Mouse (Mus musculus): ENCODE results near the gene Mybph. TPM values are rescaled to one million over a fixed set of nuclear protein-coding genes. Genes with fewer than 3 reads are reported as not detected.

The Mybph gene
- polyA plus RNA-seq, 2 experiments = 0.03 TPM; not detected in 1

- WGBS (ENCODE audit: insufficient replicate concordance) = 42% methylated on average over 3 of the region's 3 CpGs
- TF ChIP-seq CTCF (IDR thresholded peaks at IDR 0.05; ENCODE audit: low read depth) (no peak), EP300 (IDR thresholded peaks at IDR 0.05; ENCODE audit: low read depth) (no peak)
- ATAC-seq (ENCODE audit: insufficient read depth) (no peak), DNase-seq (ENCODE audit: low read depth in 3 of 3, low spot score in 3 of 3) (no peak)
- H3K4me2 ChIP-seq (ENCODE audit: low read depth) = no peak overlapping the region
- H3K4me1 ChIP-seq (replicated peaks; ENCODE audit: control insufficient read depth in 2 of 2, insufficient read depth in 2 of 2, low read length in 1 of 2) = peaks cover 0 to 13% of the 10 kb centered on the region in 2 experiments; a peak in 2 of 4 replicates
- H3K27ac ChIP-seq = no peak overlapping the region
- no peaks in the 10 kb centered on the region for H3K27me3 ChIP-seq (ENCODE audit: control insufficient read depth, insufficient read depth, low read length)
- no peaks in the 10 kb centered on the region for H3K36me3 ChIP-seq (replicated peaks; ENCODE audit: control insufficient read depth, insufficient read depth, low read depth)
- H3K4me3 ChIP-seq (ENCODE audit: insufficient read depth in 1 of 2, low read depth in 2 of 2, low read length in 2 of 2) = no peak overlapping the region
- no peak overlapping the region for H3K9ac ChIP-seq (replicated peaks)
- no peaks in the 10 kb centered on the region for H3K9me3 ChIP-seq (ENCODE audit: control insufficient read depth, low read length)
Observed at GRCm38 (mm10) chr1:134168567-134168966, 24.7 kb upstream of the Mybph start.

GRCm38 (mm10) chr1:134168985-134169697, 24.1 kb upstream of the Mybph start:
- no peak for TF ChIP-seq CTCF (IDR thresholded peaks at IDR 0.05; ENCODE audit: low read depth)
- no peak for TF ChIP-seq EP300 (IDR thresholded peaks at IDR 0.05; ENCODE audit: low read depth)
- peaks cover 0 to 13% of the 10 kb centered on the region in 2 experiments; a peak in 2 of 4 replicates for H3K4me1 ChIP-seq (replicated peaks; ENCODE audit: control insufficient read depth in 2 of 2, insufficient read depth in 2 of 2, low read length in 1 of 2)
- ATAC-seq (ENCODE audit: insufficient read depth) (no peak), DNase-seq (ENCODE audit: low read depth in 3 of 3, low spot score in 3 of 3) (no peak)
- H3K4me2 ChIP-seq (ENCODE audit: low read depth) = no peak overlapping the region
- H3K4me3 ChIP-seq (ENCODE audit: insufficient read depth in 1 of 2, low read depth in 2 of 2, low read length in 2 of 2) = no peak overlapping the region
- no peaks in the 10 kb centered on the region for H3K9me3 ChIP-seq (ENCODE audit: control insufficient read depth, low read length)
- 71% methylated on average over 8 of the region's 8 CpGs for WGBS (ENCODE audit: insufficient replicate concordance)
- H3K36me3 ChIP-seq (replicated peaks; ENCODE audit: control insufficient read depth, insufficient read depth, low read depth) = no peaks in the 10 kb centered on the region
- H3K27ac ChIP-seq = no peak overlapping the region
- no peak overlapping the region for H3K9ac ChIP-seq (replicated peaks)
- H3K27me3 ChIP-seq (ENCODE audit: control insufficient read depth, insufficient read depth, low read length) = no peaks in the 10 kb centered on the region

GRCm38 (mm10) chr1:134173081-134173480, 20.2 kb upstream of the Mybph start:
- WGBS (ENCODE audit: insufficient replicate concordance) = 63% methylated on average over 7 of the region's 7 CpGs
- Histone ChIP-seq H3K27me3 (ENCODE audit: control insufficient read depth, insufficient read depth, low read length) (no peaks in the 10 kb centered on the region), H3K4me3 (ENCODE audit: insufficient read depth in 1 of 2, low read depth in 2 of 2, low read length in 2 of 2) (no peak overlapping the region), H3K4me2 (ENCODE audit: low read depth) (no peak overlapping the region), H3K36me3 (replicated peaks; ENCODE audit: control insufficient read depth, insufficient read depth, low read depth) (no peaks in the 10 kb centered on the region), H3K4me1 (replicated peaks; ENCODE audit: control insufficient read depth in 2 of 2, insufficient read depth in 2 of 2, low read length in 1 of 2) (peaks cover 0 to 9% of the 10 kb centered on the region in 2 experiments; a peak in 2 of 4 replicates), H3K27ac (no peak overlapping the region), H3K9ac (replicated peaks) (no peak overlapping the region), H3K9me3 (ENCODE audit: control insufficient read depth, low read length) (no peaks in the 10 kb centered on the region)
- no peak for DNase-seq (ENCODE audit: low read depth in 3 of 3, low spot score in 3 of 3)
- ATAC-seq (ENCODE audit: insufficient read depth) = no peak
- TF ChIP-seq EP300 (IDR thresholded peaks at IDR 0.05; ENCODE audit: low read depth) = no peak
- no peak for TF ChIP-seq CTCF (IDR thresholded peaks at IDR 0.05; ENCODE audit: low read depth)

GRCm38 (mm10) chr1:134177976-134178375, 15.3 kb upstream of the Mybph start:
- no peak for ATAC-seq (ENCODE audit: insufficient read depth)
- H3K9ac ChIP-seq (replicated peaks) = no peak overlapping the region
- no peak overlapping the region for H3K4me3 ChIP-seq (ENCODE audit: insufficient read depth in 1 of 2, low read depth in 2 of 2, low read length in 2 of 2)
- TF ChIP-seq EP300 (IDR thresholded peaks at IDR 0.05; ENCODE audit: low read depth) (no peak), CTCF (IDR thresholded peaks at IDR 0.05; ENCODE audit: low read depth) (no peak)
- H3K27ac ChIP-seq = no peak overlapping the region
- no peak for DNase-seq (ENCODE audit: low read depth in 3 of 3, low spot score in 3 of 3)
- no peaks in the 10 kb centered on the region for H3K36me3 ChIP-seq (replicated peaks; ENCODE audit: control insufficient read depth, insufficient read depth, low read depth)
- WGBS (ENCODE audit: insufficient replicate concordance) = 76% methylated on average over 5 of the region's 5 CpGs
- H3K27me3 ChIP-seq (ENCODE audit: control insufficient read depth, insufficient read depth, low read length) = no peaks in the 10 kb centered on the region
- no peaks in the 10 kb centered on the region for H3K9me3 ChIP-seq (ENCODE audit: control insufficient read depth, low read length)
- H3K4me2 ChIP-seq (ENCODE audit: low read depth) = no peak overlapping the region
- H3K4me1 ChIP-seq (replicated peaks; ENCODE audit: control insufficient read depth in 2 of 2, insufficient read depth in 2 of 2, low read length in 1 of 2) = no peaks in the 10 kb centered on the region

GRCm38 (mm10) chr1:134182025-134182424, 11.2 kb upstream of the Mybph start, which contains the start of gene Chil1:
Gene Chil1 (plus strand): TSS chr1:134182176.
- no peak for TF ChIP-seq CTCF (IDR thresholded peaks at IDR 0.05; ENCODE audit: low read depth)
- TF ChIP-seq EP300 (IDR thresholded peaks at IDR 0.05; ENCODE audit: low read depth) = no peak
- H3K36me3 ChIP-seq (replicated peaks; ENCODE audit: control insufficient read depth, insufficient read depth, low read depth) = no peaks in the 10 kb centered on the region
- no peak within 1 kb of the TSS for H3K27ac ChIP-seq
- H3K4me2 ChIP-seq (ENCODE audit: low read depth) = no peak within 1 kb of the TSS
- no peak within 1 kb of the TSS for H3K9ac ChIP-seq (replicated peaks)
- no peaks in the 10 kb centered on the region for H3K27me3 ChIP-seq (ENCODE audit: control insufficient read depth, insufficient read depth, low read length)
- no peaks in the 10 kb centered on the region for H3K9me3 ChIP-seq (ENCODE audit: control insufficient read depth, low read length)
- WGBS (ENCODE audit: insufficient replicate concordance) = 64% methylated on average over 4 of the region's 4 CpGs
- no peaks in the 10 kb centered on the region for H3K4me1 ChIP-seq (replicated peaks; ENCODE audit: control insufficient read depth in 2 of 2, insufficient read depth in 2 of 2, low read length in 1 of 2)
- no peak for DNase-seq (ENCODE audit: low read depth in 3 of 3, low spot score in 3 of 3)
- no peak within 1 kb of the TSS for H3K4me3 ChIP-seq (ENCODE audit: insufficient read depth in 1 of 2, low read depth in 2 of 2, low read length in 2 of 2)
- ATAC-seq (ENCODE audit: insufficient read depth) = no peak
